Mouse (Mus musculus) megakaryocyte, embryonic 14.5 days (primary cell): ENCODE measurements around the gene Lrrc18. TPM values are rescaled to one million over a fixed set of nuclear protein-coding genes. Genes with fewer than 3 reads are reported as not detected.

ENCODE experiments used
- H3K27me3 ChIP-seq: replicated peaks from 2 replicates; pipeline ENCODE3; 2012; ENCODE audit warnings: inconsistent platforms
- H3K36me3 ChIP-seq: replicated peaks from 2 replicates; pipeline ENCODE3; 2012; ENCODE audit warnings: low read length, inconsistent platforms, mixed read lengths
- H3K4me1 ChIP-seq: 2 replicates; pipeline ENCODE4 v1.6.1; 2012; ENCODE audit warnings: inconsistent platforms
- H3K4me3 ChIP-seq: replicated peaks from 2 replicates; pipeline ENCODE3; 2012; ENCODE audit warnings: moderate library complexity, mild to moderate bottlenecking, inconsistent platforms
- H3K9me3 ChIP-seq: 2 replicates; pipeline ENCODE4 v1.6.1; 2012; ENCODE audit warnings: inconsistent platforms
- FLI1 ChIP-seq: IDR thresholded peaks from 2 replicates; pipeline ENCODE4 v1.6.1; 2012; ENCODE audit warnings: low read length, inconsistent platforms, mixed read lengths
- GATA1 ChIP-seq: IDR thresholded peaks from 3 replicates; pipeline ENCODE4 v1.6.1; 2012; ENCODE audit warnings: mixed read lengths, low read length, inconsistent platforms, borderline replicate concordance
- polyA plus RNA-seq: library from polyadenylated mRNA; stranded (reverse); fragments of >175 nt; gene quantifications from 2 replicates; pipeline ENCODE4 v1.2.3, GENCODE M21; 2012; ENCODE audit warnings: low replicate concordance; ENCODE audit not compliant: insufficient read depth

Lrrc18 gene
- polyA plus RNA-seq, 1 experiment: not detected

GRCm38 (mm10) chr14:32994954-32995636, 3.9 kb downstream of the Lrrc18 start:
- H3K4me3 ChIP-seq: no peak overlapping the region
- no peaks in the 10 kb centered on the region for H3K27me3 ChIP-seq
- no peaks in the 10 kb centered on the region for H3K9me3 ChIP-seq
- H3K36me3 ChIP-seq: peaks cover 25% of the 10 kb centered on the region
- TF ChIP-seq GATA1: no peak
- no peak for TF ChIP-seq FLI1
- H3K4me1 ChIP-seq: no peaks in the 10 kb centered on the region

GRCm38 (mm10) chr14:32999511-32999910, 8.3 kb downstream of the Lrrc18 start:
- Histone ChIP-seq H3K36me3 (peaks cover 34% of the 10 kb centered on the region), H3K4me1 (no peaks in the 10 kb centered on the region), H3K9me3 (no peaks in the 10 kb centered on the region), H3K4me3 (no peak overlapping the region), H3K27me3 (no peaks in the 10 kb centered on the region)
- TF ChIP-seq GATA1: no peak

- H3K27me3 ChIP-seq: no peaks in the 10 kb centered on the region
- no peaks in the 10 kb centered on the region for H3K9me3 ChIP-seq
- no peaks in the 10 kb centered on the region for H3K4me1 ChIP-seq
- no peak for TF ChIP-seq FLI1
- no peak for TF ChIP-seq GATA1
- H3K4me3 ChIP-seq: no peak overlapping the region
- H3K36me3 ChIP-seq: peaks cover 32% of the 10 kb centered on the region
These were observed 9.2 kb downstream of the Lrrc18 start for GRCm38 (mm10) chr14:33000112-33000979.

- Histone ChIP-seq H3K4me3 (no peak overlapping the region), H3K9me3 (no peaks in the 10 kb centered on the region), H3K27me3 (no peaks in the 10 kb centered on the region), H3K36me3 (peaks cover 44% of the 10 kb centered on the region), H3K4me1 (no peaks in the 10 kb centered on the region)
- TF ChIP-seq GATA1 (no peak), FLI1 (no peak)
These were observed 13.9 kb downstream of the Lrrc18 start for GRCm38 (mm10) chr14:33005114-33005513.

GRCm38 (mm10) chr14:33007638-33008037, 16.5 kb downstream of the Lrrc18 start:
- Histone ChIP-seq H3K4me1 (no peaks in the 10 kb centered on the region), H3K27me3 (no peaks in the 10 kb centered on the region), H3K4me3 (no peak overlapping the region), H3K36me3 (peaks cover 52% of the 10 kb centered on the region), H3K9me3 (no peaks in the 10 kb centered on the region)
- no peak for TF ChIP-seq GATA1
- TF ChIP-seq FLI1: no peak

GRCm38 (mm10) chr14:33019050-33019449, 27.9 kb downstream of the Lrrc18 start:
- TF ChIP-seq FLI1 (no peak), GATA1 (no peak)
- H3K9me3 ChIP-seq: no peaks in the 10 kb centered on the region
- H3K27me3 ChIP-seq: no peaks in the 10 kb centered on the region
- peaks cover 95% of the 10 kb centered on the region for H3K36me3 ChIP-seq
- no peaks in the 10 kb centered on the region for H3K4me1 ChIP-seq
- no peak overlapping the region for H3K4me3 ChIP-seq

GRCm38 (mm10) chr14:33019606-33020005, 28.4 kb downstream of the Lrrc18 start:
- Histone ChIP-seq H3K36me3 (peaks cover 97% of the 10 kb centered on the region), H3K4me1 (no peaks in the 10 kb centered on the region), H3K4me3 (no peak overlapping the region), H3K27me3 (no peaks in the 10 kb centered on the region), H3K9me3 (no peaks in the 10 kb centered on the region)
- TF ChIP-seq GATA1 (no peak), FLI1 (no peak)

- Histone ChIP-seq H3K4me3 (no peak overlapping the region), H3K36me3 (peaks cover 88% of the 10 kb centered on the region), H3K27me3 (peaks cover 8% of the 10 kb centered on the region), H3K4me1 (peaks cover 7% of the 10 kb centered on the region; the same call in 1 of the 2 replicates), H3K9me3 (no peaks in the 10 kb centered on the region)
- TF ChIP-seq FLI1 (no peak), GATA1 (no peak)
These were observed 39.7 kb downstream of the Lrrc18 start for GRCm38 (mm10) chr14:33030849-33031248.

GRCm38 (mm10) chr14:33033424-33033823, 42.2 kb downstream of the Lrrc18 start:
- Histone ChIP-seq H3K4me1 (peaks cover 5% of the 10 kb centered on the region; the same call in 1 of the 2 replicates), H3K27me3 (peaks cover 8% of the 10 kb centered on the region), H3K36me3 (peaks cover 88% of the 10 kb centered on the region), H3K4me3 (no peak overlapping the region), H3K9me3 (no peaks in the 10 kb centered on the region)
- TF ChIP-seq FLI1 (no peak), GATA1 (no peak)

GRCm38 (mm10) chr14:33035386-33035785, 44.2 kb downstream of the Lrrc18 start:
- Histone ChIP-seq H3K9me3 (no peaks in the 10 kb centered on the region), H3K4me3 (no peak overlapping the region), H3K4me1 (no peaks in the 10 kb centered on the region), H3K27me3 (peaks cover 4% of the 10 kb centered on the region), H3K36me3 (peaks cover 90% of the 10 kb centered on the region)
- TF ChIP-seq GATA1 (no peak), FLI1 (no peak)
